Comparison of ENCODE assay signal across 23 mouse cellular contexts in genomic region chr6:79651286-79651685, GRCm38 (mm10).
A peak's percentile ranks its signal among the peaks of the same experiment; 100 is the strongest.
DNase-seq lines count a peak whose midpoint lies in the region; ATAC-seq and TF ChIP-seq lines count a peak whose summit lies in the region.
"Had no signal": no experiment of that assay in that cellular context is flagged by ENCODE, and none has a peak within 500 bp of the region (broad histone marks: within the 10 kb centered on the region; RNA-seq: fewer than 3 reads in every experiment).

No protein-coding gene starts in this region.

- 0 out of 2 replicates have a peak, but pooled peaks have one; percentile 25 for TF ChIP-seq CTCF in intestine, postnatal 0 days (IDR thresholded peaks at IDR 0.05; ENCODE audit: low read depth)

- H3K4me2 ChIP-seq in intestine, postnatal 0 days (replicated peaks; ENCODE audit: low read depth): no peak overlapping the region
- no peak overlapping the region for H3K4me2 ChIP-seq in intestine, embryonic 16.5 days (ENCODE audit: low read depth, low read length)
- no peak overlapping the region for H3K4me2 ChIP-seq in midbrain, embryonic 16.5 days (ENCODE audit: low read length)
- H3K4me2 ChIP-seq: embryonic facial prominence, embryonic 13.5 days; hindbrain, embryonic 12.5 days had no signal

- H3K4me3 ChIP-seq in intestine, postnatal 0 days (ENCODE audit: low read depth, low read length): no peak overlapping the region
- no peak overlapping the region for H3K4me3 ChIP-seq in intestine, embryonic 16.5 days (ENCODE audit: low read length)
- H3K4me3 ChIP-seq in midbrain, embryonic 16.5 days (ENCODE audit: low read depth, low read length): no peak overlapping the region
- H3K4me3 ChIP-seq: embryonic facial prominence, embryonic 13.5 days; heart, embryonic 10.5 days; hindbrain, embryonic 12.5 days; limb, embryonic 10.5 days; megakaryocyte, embryonic 14.5 days had no signal

- peak; percentile 6 to 8 for DNase-seq in right cerebral cortex, adult 2 months (ENCODE audit: low spot score in 2 of 2)
- DNase-seq in right cerebral cortex, postnatal 4 days: no peak
- DNase-seq in ZHBTc4 (ENCODE audit: low read depth, low spot score): peak; percentile 9
- DNase-seq in adipocyte (ENCODE audit: low spot score): no peak
- DNase-seq: adrenal gland, adult 2 months; cerebellum, adult 11 months; cerebellum, postnatal 25 days; heart, postnatal 10 days; kidney, postnatal 14 days; lung, adult 18-20 months; lung, postnatal 14 days; retina, postnatal 1 day; thymus, postnatal 4 days had no signal

- no peaks in the 10 kb centered on the region for H3K9me3 ChIP-seq in intestine, postnatal 0 days (ENCODE audit: control insufficient read depth)
- H3K9me3 ChIP-seq in intestine, embryonic 16.5 days (ENCODE audit: control insufficient read depth, low read length): no peaks in the 10 kb centered on the region
- H3K9me3 ChIP-seq in midbrain, embryonic 16.5 days (replicated peaks; ENCODE audit: control insufficient read depth, low read length, poor library complexity, severe bottlenecking): no peaks in the 10 kb centered on the region
- H3K9me3 ChIP-seq: embryonic facial prominence, embryonic 13.5 days; heart, embryonic 10.5 days; hindbrain, embryonic 12.5 days; limb, embryonic 10.5 days had no signal

- no peaks in the 10 kb centered on the region for H3K27me3 ChIP-seq in intestine, postnatal 0 days (replicated peaks; ENCODE audit: control insufficient read depth, insufficient read depth, low read length)
- H3K27me3 ChIP-seq in intestine, embryonic 16.5 days (replicated peaks; ENCODE audit: control insufficient read depth, insufficient read depth, low read length): no peaks in the 10 kb centered on the region
- H3K27me3 ChIP-seq in midbrain, embryonic 16.5 days (ENCODE audit: control insufficient read depth, insufficient read depth, low read depth, low read length): no peaks in the 10 kb centered on the region
- H3K27me3 ChIP-seq: embryonic facial prominence, embryonic 13.5 days; hindbrain, embryonic 12.5 days; megakaryocyte, embryonic 14.5 days had no signal

- no peak overlapping the region for H3K27ac ChIP-seq in intestine, postnatal 0 days (ENCODE audit: low read depth, low read length)
- no peak overlapping the region for H3K27ac ChIP-seq in intestine, embryonic 16.5 days (ENCODE audit: low read length)
- H3K27ac ChIP-seq in midbrain, embryonic 16.5 days (ENCODE audit: low read length): no peak overlapping the region
- H3K27ac ChIP-seq: embryonic facial prominence, embryonic 13.5 days; heart, embryonic 10.5 days; hindbrain, embryonic 12.5 days; limb, embryonic 10.5 days had no signal

- H3K36me3 ChIP-seq in intestine, postnatal 0 days (ENCODE audit: control insufficient read depth, insufficient read depth): no peaks in the 10 kb centered on the region
- no peaks in the 10 kb centered on the region for H3K36me3 ChIP-seq in intestine, embryonic 16.5 days (ENCODE audit: control insufficient read depth, insufficient read depth, low read length)
- H3K36me3 ChIP-seq in midbrain, embryonic 16.5 days (ENCODE audit: control insufficient read depth, insufficient read depth, low read length): no peaks in the 10 kb centered on the region
- H3K36me3 ChIP-seq: embryonic facial prominence, embryonic 13.5 days; heart, embryonic 10.5 days; hindbrain, embryonic 12.5 days; limb, embryonic 10.5 days had no signal

- no peaks in the 10 kb centered on the region for H3K4me1 ChIP-seq in intestine, postnatal 0 days (replicated peaks; ENCODE audit: control insufficient read depth, insufficient read depth, low read length)
- no peaks in the 10 kb centered on the region for H3K4me1 ChIP-seq in intestine, embryonic 16.5 days (ENCODE audit: control insufficient read depth, insufficient read depth, low read length)
- no peaks in the 10 kb centered on the region; the same call in 1 of the 2 replicates for H3K4me1 ChIP-seq in midbrain, embryonic 16.5 days (ENCODE audit: control insufficient read depth, insufficient read depth, low read length)
- H3K4me1 ChIP-seq: embryonic facial prominence, embryonic 13.5 days; heart, embryonic 10.5 days; hindbrain, embryonic 12.5 days; limb, embryonic 10.5 days; megakaryocyte, embryonic 14.5 days had no signal

- 68% methylated on average over 2 of the region's 2 CpGs for whole genome bisulfite sequencing in intestine, postnatal 0 days
- WGBS in intestine, embryonic 16.5 days: 70% methylated on average over 2 of the region's 2 CpGs
- 53% methylated on average over 2 of the region's 2 CpGs for WGBS in midbrain, embryonic 16.5 days

- no peak for ATAC-seq in intestine, postnatal 0 days
- no peak for ATAC-seq in intestine, embryonic 16.5 days
- ATAC-seq in midbrain, embryonic 16.5 days: no peak
- ATAC-seq: CD4-positive, CD25-positive, alpha-beta regulatory T cell, adult 4 months; forebrain, embryonic 14.5 days had no signal

- no peak overlapping the region for H3K9ac ChIP-seq in intestine, postnatal 0 days (ENCODE audit: low read depth, low read length)
- no peak overlapping the region for H3K9ac ChIP-seq in intestine, embryonic 16.5 days (ENCODE audit: low read depth, low read length)
- H3K9ac ChIP-seq in midbrain, embryonic 16.5 days (ENCODE audit: low read depth, low read length): no peak overlapping the region
- H3K9ac ChIP-seq: embryonic facial prominence, embryonic 13.5 days; hindbrain, embryonic 12.5 days had no signal

Comparison
In these comparisons a context has a peak if more than half of its experiments do, and no peak if none do; other contexts are left out.
1. DNase-seq: peak in right cerebral cortex, adult 2 months (2 of 2) and ZHBTc4 (single experiment); none in right cerebral cortex, postnatal 4 days (single experiment) and adipocyte (single experiment).